Mouse (Mus musculus) hindlimb bud, embryonic 11.5 days (tissue): ENCODE measurements around the gene Cdc37.
A peak's percentile ranks its signal among the peaks of the same experiment; 100 is the strongest.
"Not testable (repeated sequence)": the region's sequence is repeated elsewhere in the genome, so short reads cannot be mapped to it uniquely, and the experiment has no call there.

Source experiments
- DNase-seq: peaks from one replicate; pipeline ENCODE4 v3.0.0-alpha.2; 2012; ENCODE audit warnings: low read depth, low spot score; ENCODE audit errors: extremely low spot score

The Cdc37 gene

GRCm38 (mm10) chr9:21149654-21150419 lies at the start of gene Cdc37:
Gene Cdc37 (minus strand): TSS chr9:21149982.
- DNase-seq, result peak; percentile 68

- DNase-seq, result no peak
These were observed 49.2 kb upstream of the Cdc37 start for GRCm38 (mm10) chr9:21198960-21199359.

GRCm38 (mm10) chr9:21197981-21198380 lies 48.2 kb upstream of the Cdc37 start:
- DNase-seq, result no peak

- DNase-seq, result no peak
These were observed 47.0 kb upstream of the Cdc37 start for GRCm38 (mm10) chr9:21196521-21197433.

GRCm38 (mm10) chr9:21195736-21196505 lies 46.1 kb upstream of the Cdc37 start:
- not testable (repeated sequence) for DNase-seq

- no peak for DNase-seq
These were observed 45.2 kb upstream of the Cdc37 start for GRCm38 (mm10) chr9:21194787-21195493.

- no peak for DNase-seq
These were observed 44.0 kb upstream of the Cdc37 start for GRCm38 (mm10) chr9:21193786-21194185.

GRCm38 (mm10) chr9:21190670-21191069 lies 40.9 kb upstream of the Cdc37 start:
- no peak for DNase-seq

GRCm38 (mm10) chr9:21189905-21190304 lies 40.1 kb upstream of the Cdc37 start:
- DNase-seq, result no peak

GRCm38 (mm10) chr9:21185436-21185835 lies 35.7 kb upstream of the Cdc37 start:
- no peak for DNase-seq

GRCm38 (mm10) chr9:21184733-21185132 lies 35.0 kb upstream of the Cdc37 start:
- DNase-seq, result no peak

- DNase-seq, result no peak
These were observed 34.2 kb upstream of the Cdc37 start for GRCm38 (mm10) chr9:21183905-21184413.

- no peak for DNase-seq
These were observed 33.6 kb upstream of the Cdc37 start for GRCm38 (mm10) chr9:21183421-21183820.

- DNase-seq, result no peak
These were observed 31.8 kb upstream of the Cdc37 start for GRCm38 (mm10) chr9:21181421-21182220.

GRCm38 (mm10) chr9:21180841-21181240 lies 31.1 kb upstream of the Cdc37 start:
- DNase-seq, result no peak

- DNase-seq, result no peak
These were observed 30.6 kb upstream of the Cdc37 start for GRCm38 (mm10) chr9:21180402-21180801.

GRCm38 (mm10) chr9:21172364-21172763 lies 22.6 kb upstream of the Cdc37 start:
- no peak for DNase-seq

- DNase-seq, result no peak
These were observed 19.4 kb upstream of the Cdc37 start for GRCm38 (mm10) chr9:21169157-21169556.
